Mouse (Mus musculus) lung, postnatal 36 days (tissue): ENCODE results near the gene Gps2.
"Not testable (repeated sequence)": the region's sequence is repeated elsewhere in the genome, so short reads cannot be mapped to it uniquely, and the experiment has no call there.

Experiments used
- DNase-seq: peaks from one replicate; pipeline ENCODE4 v3.0.0; 2022; ENCODE audit warnings: mixed read lengths

The Gps2 gene

DNA sequence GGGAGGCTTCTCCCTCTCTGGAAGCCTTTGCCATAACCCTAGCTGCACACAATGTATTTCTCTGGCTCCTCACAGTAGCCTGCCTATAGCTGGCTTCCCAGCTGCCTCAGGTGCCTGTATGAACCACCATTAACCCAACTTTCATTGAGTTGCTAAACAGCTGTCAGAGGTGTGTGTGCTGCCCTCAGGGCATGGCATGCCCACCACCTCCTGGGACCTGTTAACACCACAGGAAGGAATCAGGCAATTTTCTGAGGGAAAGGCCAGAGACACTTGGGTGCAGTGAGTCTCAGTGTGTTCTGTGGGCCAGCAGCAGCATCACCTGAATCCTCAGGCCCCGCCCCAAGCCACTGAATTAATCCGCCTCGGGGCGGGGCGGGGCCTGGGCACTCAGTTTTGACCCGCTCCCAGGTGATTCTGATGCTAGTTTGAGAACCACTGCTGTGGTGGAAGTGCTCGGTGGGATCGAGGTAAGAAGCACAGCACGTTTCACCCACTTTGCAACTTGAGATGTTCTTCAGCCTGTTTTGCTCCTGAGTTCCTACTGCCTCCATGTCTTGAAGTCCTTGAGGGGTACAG lies 24.8 kb downstream of the Gps2 start:
- DNase-seq = no peak

DNA sequence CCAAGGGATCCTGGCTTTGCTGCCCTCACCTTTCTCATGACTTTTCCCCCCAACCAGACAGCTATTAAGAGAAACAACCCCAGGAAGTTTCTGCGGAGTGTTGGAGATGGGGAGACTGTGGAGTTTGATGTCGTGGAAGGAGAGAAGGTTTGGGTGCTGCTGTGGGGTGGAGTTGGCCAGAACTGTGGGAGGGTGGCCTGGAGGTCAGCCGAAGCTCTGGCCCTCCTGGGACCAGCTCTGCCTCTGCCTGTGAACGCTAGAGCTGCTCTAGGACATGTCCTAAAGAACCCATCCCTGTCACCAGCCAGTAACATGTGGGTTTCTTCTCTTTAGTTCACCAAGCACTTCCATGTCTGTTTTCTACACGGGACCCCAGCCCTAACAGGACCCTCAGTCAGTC lies 25.5 kb downstream of the Gps2 start:
- no peak for DNase-seq

DNA sequence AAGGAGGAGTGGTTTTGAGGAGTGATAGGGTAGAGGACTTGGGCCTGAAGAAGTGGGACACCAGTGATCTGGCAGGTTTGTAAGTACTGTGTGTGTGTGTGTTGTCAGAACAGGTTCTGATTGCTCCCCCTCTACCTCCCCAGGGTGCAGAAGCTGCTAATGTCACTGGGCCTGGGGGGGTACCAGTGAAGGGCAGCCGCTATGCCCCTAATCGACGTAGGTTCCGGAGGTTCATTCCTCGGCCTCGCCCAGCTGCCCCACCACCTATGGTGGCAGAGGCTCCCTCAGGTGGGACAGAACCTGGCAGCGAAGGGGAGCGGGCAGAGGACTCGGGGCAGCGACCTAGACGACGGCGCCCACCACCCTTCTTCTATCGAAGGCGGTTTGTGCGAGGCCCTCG lies 26.0 kb downstream of the Gps2 start:
- no peak for DNase-seq

DNA sequence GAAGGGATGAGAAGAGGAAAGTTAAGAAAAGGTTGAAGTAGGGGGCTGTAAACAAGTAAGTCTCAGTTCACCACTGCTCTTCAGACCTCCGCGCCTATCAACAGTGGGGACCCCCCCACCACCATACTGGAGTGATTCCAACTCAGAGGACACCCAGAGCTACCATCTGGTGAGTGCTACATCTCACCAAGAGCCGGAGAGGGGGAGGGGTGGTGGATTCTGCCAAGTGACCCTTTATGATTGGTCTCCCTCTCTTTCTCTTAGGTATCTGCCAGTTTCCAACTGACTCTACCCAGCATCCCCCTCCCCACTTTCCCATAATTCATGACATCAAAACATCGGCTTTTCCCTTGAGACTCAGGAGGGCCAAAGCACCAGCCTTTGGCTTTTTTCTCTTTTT lies 27.3 kb downstream of the Gps2 start:
- DNase-seq = no peak

DNA sequence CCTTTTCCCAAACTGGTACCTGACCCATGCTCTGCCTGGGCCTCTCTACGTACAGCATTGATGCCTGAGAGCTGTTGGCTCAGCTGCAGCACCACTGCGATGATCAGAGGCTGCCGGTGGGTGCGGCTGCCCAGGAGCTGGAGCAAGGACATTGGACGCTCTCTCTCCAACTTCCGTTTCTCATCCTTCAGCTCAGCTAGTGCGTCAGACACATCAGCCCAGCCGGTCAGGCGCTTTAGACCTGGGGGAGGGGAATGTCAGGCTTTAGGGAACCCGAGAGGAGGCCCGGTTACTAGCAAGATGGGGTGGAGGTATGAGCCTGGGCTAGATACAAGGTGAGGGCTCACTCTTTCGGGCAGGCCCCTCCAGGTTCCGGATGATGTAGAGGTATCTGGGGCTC lies 31.5 kb downstream of the Gps2 start:
- no peak for DNase-seq

DNA sequence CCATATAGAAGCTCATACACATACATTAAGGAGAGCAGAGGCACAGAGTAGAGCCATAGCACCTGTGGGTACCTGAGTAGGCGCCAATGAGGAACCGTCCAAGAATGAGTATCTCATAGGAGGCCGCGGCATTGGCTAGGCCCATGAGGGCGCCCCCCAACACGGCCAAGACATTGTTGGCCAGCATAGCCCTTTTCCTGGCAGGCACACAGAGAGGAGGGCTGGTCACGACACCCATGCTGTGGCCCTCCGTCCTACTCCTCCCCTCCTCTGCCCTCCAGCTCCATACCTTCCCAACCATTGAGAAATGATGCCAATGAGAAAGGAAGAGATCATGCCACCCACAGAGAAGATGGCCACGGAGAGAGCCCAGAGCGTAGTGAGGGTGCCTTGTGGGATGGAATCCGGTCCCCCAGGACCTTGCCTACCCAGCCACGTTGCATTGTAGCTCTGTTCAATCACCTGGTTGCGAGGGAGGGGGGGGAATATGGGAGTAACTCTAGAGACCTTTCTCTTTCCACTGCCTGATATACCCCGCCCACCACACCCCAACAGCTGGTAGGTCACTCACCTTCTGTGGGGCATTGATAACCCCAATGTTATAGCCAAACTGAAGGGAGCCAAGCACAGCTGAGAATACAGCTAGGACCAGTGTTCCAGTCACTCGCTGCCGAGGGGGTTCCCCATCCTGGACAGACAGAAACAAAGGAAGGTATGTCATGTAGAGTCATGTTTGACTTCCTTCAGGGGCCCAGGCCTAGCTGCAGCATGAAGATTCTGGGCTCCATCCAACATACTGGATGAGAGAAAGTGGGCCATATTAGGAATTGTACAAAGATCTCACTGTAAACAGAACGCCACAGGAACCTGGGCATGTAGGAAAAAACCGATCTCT lies 32.6 kb downstream of the Gps2 start:
- DNase-seq = no peak

DNA sequence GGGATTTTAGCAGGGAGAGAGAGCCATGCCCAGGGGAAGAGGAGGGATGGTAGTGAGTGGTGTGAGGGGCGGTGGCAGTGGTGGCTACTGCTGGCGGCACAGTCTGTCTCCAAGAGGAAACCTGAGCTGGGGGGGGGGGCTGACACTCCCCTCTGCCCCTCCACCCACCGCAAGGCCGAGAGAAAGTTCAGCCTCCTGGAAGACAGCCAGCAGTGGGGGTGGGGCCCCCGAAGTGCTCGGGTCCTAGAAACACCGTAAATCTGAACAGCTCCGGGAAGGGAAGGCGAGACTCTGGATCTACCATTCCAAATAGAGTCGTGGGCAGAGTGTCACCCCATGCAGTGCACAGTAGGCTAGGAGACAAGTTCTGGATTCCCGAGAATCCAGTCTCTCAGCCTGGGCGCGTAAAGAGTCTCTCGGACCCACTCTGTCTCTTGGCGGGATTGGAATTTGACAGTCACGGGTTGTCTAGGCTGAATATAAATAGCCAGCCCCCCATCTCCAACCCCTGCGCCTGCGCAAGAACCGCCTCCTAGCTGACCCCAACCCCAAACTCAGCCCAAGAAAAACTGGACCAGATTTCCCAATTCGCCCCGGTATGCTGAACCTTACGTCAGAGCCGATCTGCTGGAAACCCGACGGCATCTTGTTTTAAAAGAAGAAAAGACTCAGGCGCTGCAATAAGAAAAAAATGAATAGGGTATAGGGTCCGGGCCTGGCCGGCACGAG lies 33.8 kb downstream of the Gps2 start:
- DNase-seq = no peak

DNA sequence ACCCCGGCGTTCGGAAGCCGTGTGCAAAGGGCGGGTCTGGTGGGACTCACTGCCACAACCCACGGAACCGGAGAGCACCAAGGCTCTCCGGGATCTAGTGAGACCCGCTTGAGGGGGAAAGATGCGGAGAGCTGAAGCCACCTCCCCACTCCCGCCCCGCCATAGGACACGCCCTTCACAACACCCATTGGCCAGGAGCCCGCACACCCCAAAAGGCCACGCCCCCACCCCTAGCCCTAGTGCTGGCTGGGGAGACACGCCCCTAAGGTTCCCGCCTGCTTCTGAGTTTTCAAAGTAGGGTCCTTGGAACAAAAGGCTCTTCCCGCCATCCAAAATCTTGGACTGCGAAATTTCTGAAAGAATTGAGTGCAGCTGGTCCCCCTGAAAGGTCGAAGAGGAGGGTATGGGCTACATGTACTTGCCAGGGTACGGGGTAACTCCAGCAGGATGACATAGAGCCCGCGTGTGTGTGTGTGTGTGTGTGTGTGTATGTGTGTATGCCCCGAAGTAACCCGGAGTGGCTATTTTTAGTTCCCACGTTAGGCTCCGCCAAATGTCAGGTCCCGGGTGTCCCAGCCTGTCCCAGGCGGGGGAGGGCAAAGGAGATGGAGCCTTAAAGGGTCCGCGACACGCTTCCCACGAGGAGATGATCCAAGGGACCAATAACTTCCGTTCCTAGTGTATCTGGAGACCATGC lies 34.5 kb downstream of the Gps2 start, which contains the start of gene Slc2a4:
Slc2a4 (minus strand) TSS at position 123 of the 697 bp plus-strand sequence.
- DNase-seq = peak; percentile 91

DNA sequence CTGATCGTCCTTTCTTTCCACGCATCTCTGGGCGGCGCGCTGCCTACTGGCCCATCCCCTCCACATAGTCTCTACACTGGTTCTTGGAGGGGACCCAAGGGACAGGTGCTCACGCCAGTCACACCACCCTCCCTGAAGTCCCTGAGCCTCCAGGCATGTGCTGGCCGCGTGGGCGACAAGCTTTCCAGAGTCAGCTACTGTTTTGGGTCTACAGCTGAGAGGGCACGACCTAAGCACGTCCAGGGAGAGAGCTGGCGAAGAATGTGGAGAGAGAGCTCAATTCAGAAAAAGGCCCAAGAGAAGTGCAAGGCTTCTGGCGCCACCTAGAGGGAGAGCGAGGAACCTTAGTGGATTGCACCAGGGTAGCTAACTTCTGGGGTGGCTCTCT lies 35.1 kb downstream of the Gps2 start:
- DNase-seq = peak; percentile 95

DNA sequence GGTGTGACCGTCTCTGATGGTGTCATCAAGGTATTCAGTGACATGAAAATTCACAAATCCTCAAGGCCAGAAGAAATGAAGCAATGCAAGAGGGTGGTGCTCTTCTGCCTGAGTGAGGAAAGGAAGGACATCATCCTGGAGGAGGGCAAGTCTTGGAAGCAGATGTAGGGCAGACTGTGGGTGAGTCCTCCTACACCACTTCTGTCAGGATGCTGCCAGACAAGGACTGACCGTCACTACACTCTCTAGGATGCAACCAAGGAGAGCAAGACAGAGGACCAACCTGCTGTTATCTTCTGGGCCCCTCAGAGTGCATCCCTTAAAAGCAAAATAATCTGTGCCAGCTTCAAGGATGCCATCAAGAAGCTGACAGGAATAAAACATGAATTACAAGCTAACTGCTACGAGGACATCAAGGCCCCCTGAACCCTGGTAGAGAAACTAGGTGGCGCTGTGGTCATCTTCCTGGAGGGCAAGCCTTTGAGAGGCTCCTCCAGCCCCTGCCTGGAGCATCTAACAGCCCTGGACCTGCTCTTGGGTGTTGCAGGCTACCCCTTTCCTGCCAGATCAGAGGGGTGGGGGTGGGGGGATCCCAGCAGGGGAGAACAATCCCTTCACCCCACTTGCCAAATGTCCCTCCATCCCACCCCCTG lies 37.2 kb downstream of the Gps2 start:
- no peak for DNase-seq

DNA sequence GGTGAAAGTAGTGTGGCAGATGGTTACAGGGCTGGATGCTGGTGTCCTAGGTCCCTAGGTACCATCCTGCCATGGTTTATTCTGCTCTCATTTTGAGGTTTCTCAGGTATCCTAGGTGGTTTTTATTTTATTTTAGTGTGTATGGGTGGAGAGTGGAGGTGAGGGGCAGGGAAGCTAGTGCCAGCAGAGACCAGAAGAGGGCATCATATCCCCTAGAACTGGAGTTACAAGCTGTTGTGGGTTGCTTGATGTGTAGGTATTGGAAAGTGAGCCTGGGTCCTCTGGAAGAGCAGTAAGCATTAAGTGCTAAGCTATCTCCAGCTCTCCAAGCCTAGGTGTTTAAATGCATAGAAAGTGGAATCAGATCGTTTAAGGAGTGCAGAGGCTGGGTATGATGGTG lies 38.6 kb downstream of the Gps2 start:
- no peak for DNase-seq

DNA sequence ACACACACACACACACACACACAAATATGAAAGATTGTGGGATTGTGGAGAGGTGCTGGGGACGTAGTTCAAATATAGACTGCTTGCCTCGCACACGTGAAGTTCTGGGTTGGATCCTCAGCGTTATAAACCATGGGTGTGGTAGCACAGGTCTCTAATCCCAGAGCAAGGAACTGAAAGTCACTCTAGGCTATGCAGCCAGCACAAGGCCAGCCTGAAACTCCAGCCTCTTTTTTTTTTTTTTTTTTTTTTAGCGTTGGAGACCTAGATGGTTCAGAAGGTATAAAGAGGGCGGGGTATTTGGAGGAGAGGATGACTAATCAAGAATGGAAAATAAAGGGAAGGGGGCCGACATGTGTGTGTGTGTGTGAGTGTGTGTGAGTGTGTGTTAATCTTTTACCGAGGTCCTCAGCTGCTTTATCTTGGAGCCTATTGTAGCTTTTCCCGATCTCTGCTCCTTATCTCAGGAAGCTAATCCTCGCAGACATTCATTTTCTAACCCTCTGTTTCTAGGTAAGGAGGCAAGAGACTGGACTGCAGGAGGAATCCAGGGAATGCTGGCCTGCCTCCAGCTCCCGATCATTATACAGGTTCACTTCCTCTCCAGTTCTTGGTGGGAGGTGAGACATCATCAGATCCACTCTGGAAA lies 39.7 kb downstream of the Gps2 start:
- no peak for DNase-seq

DNA sequence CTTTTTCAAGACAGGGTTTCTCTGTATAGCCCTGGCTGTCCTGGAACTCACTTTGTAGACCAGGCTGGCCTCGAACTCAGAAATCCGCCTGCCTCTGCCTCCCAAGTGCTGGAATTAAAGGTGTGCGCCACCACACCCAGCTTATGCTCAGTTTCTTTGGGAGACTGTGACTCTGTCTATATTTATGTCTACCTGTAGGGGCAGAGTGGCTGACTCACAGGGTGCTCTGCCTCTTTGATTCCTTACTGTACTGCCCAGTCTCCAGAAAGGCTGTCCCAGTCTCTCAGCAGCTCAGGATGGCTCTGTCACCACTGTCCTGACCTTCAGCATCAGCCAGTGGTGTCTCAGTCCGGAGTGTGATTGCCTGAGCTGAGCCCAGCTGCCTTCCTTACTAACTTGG lies 41.9 kb downstream of the Gps2 start:
- DNase-seq = not testable (repeated sequence)

DNA sequence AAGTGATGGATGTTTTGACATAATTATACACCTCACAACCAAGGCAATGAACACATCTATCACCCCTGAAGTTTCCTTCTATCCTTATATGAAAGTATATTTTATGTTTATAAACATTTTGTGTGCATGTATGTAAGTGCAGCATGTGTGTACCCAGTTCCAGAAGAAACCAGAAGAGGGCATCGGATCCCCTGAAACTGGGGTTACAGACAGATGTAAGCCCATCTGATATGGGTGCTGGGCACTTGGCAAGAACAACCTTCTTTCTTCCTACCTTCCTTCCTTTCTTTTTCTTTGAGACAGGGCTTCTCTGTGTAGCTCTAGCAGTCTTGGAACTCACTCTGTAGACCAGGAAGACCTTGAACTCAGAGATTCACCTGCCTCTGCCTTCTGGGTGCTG lies 42.5 kb downstream of the Gps2 start:
- no peak for DNase-seq

DNA sequence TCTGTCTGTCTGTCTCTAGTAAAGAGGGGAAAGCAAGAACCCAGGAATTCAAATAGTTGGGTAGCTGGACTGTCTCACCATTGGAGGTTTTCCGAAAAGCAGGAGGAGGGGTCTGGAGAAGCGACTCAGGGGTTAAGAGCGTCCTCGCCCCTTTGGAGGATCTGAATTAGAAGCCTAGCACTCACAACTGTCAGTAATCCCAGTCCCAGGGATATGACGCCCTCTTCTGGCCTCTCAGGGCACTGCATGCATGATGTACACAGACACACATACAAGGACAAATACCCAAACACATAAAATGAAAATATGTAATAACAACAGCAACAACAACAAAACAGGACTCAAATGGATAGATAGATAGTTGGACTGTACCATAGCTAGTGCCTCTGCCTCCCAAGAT lies 46.9 kb downstream of the Gps2 start:
- DNase-seq = no peak

DNA sequence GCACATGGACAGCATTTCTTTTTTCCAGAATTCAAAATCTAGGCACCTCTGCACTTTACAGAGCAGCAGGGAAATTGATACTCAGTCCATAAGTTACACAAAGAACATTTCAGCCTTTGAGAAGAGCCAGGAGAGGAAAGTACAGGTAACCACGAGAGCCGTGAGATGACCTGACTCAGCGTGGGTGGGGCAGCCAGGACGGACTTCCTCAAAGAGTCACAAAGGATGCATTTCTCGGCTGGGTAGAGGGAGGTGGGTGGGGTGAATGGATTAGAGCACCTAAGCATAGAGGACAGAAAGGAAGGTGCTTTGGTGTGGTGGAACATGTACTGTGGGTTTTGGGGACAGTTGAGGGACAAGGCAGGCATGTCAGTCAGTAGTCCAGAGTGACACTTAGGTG lies 48.2 kb downstream of the Gps2 start:
- no peak for DNase-seq

DNA sequence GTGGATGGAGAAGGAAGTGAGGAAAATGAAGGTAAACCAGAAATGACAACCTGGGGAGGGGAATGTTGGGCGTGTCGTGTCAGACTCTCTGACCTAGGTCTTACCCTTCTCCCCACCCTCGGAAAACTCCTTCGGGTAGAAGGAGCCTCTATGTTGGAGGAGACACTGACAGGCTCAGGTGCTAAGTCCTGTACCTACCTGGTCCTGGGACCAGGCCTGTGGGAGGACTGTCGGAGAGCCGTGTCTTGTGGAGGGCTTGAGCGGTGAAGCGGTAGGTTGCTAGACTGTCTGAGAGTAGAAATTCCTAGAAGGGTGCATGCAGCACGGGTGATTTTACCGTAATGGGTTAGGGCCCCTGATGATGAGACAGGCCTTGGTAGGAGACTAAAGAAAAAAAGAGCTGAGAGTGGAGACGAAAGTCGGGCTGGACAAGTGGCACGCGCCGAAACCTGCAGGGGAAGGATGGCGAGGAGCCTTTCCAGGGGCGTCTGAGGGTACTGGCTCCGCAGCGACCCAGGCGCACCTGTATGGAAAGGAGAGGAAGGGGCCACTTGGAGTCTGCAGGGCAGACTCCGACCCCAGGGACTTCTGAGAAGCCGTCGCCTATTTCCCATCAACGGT lies 51.1 kb downstream of the Gps2 start, which contains the start of gene Cldn7:
Cldn7 (plus strand) TSS at position 130 of the 621 bp plus-strand sequence.
- DNase-seq = no peak

DNA sequence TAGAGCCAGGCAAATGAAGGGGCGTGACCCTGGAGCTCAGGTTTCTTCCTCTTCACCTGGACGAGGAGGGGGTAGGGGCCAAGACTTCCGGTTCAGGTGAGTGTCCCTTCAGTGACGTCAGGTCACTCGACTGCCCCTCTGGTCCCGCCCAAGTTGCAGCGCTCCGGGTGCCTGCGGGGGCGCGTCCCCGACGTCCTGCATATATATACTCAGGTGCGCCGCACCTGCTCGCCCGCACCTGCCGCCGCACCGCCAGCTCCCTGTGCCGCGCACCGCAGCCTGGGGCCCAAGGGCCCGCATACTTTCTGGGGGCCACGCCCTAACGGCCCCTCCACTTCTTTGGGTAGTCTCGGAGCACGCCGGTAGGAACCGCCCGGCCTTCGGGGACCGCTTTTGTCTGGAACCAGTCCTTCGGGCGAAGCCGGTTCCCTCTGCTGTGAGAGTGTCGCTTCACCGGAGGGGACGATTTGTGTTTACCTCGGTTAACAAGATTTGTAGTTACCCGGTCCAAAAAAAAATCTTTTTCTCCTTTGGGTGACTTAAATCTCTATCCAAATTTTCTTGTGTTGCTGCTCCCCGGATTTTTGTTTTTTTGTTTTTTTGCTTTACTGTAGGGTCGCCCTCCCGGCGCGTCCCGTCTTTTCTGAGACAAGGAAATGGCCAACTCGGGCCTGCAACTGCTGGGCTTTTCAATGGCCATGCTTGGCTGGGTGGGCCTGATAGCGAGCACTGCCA lies 51.8 kb downstream of the Gps2 start:
- peak; percentile 91 for DNase-seq
